Mouse (Mus musculus): ENCODE measurements around the gene Bbs4. TPM values are rescaled to one million over a fixed set of nuclear protein-coding genes. Genes with fewer than 3 reads are reported as not detected.
"Not testable (repeated sequence)": the region's sequence is repeated elsewhere in the genome, so short reads cannot be mapped to it uniquely, and the experiment has no call there.

The Bbs4 gene
- 0.41 and 0.63 TPM in 2 replicates for polyA plus RNA-seq (2012; rRNA removed)

GRCm38 (mm10) chr9:59353253-59353639, at the start of gene Bbs4:
Gene Bbs4 (minus strand): TSS chr9:59353508.
- TF ChIP-seq POLR2A (IDR thresholded peaks at IDR 0.05; ENCODE audit: low read depth, low read length), result peak; percentile 52
- no peak for TF ChIP-seq CTCF (IDR thresholded peaks at IDR 0.05; ENCODE audit: extremely low read depth, insufficient read length, insufficient replicate concordance, low read depth, low read length)
- WGBS, result under 1% methylated on average over 32 of the region's 32 CpGs
- no peaks in the 10 kb centered on the region for H3K4me1 ChIP-seq (ENCODE audit: control insufficient read depth, insufficient read depth, insufficient read length, low read length)

DNA sequence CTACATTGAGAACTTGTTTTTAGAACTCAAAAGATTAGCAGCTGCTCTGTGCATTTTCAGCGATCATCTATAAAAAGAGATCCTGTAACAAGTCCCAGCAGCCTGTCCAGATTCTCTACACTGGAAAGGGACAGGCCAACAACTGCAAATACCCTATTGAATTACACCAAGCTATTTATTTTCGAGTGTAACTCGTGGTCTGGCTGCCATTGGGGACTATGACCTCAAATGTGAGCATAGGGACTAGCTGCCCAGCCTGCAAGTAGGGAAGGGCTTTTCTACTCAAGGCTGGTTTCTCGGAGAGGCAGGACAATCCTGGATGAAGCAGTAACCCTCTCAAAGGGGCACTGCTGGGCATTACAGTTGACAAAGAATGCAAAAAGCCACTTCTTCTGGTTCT, 35.8 kb upstream of the Bbs4 start:
- no peak for TF ChIP-seq CTCF (IDR thresholded peaks at IDR 0.05; ENCODE audit: extremely low read depth, insufficient read length, insufficient replicate concordance, low read depth, low read length)
- TF ChIP-seq POLR2A (IDR thresholded peaks at IDR 0.05; ENCODE audit: low read depth, low read length), result no peak
- Histone ChIP-seq H3K4me1 (ENCODE audit: control insufficient read depth, insufficient read depth, insufficient read length, low read length) (0 out of 2 replicates have a peak, but pooled peaks cover 2% of the 10 kb centered on the region), H3K4me3 (ENCODE audit: low read depth, low read length) (no peak overlapping the region), H3K27me3 (ENCODE audit: control insufficient read depth, insufficient read depth, low read length) (no peaks in the 10 kb centered on the region), H3K36me3 (ENCODE audit: control insufficient read depth, insufficient read depth, low read length) (peaks cover 31% of the 10 kb centered on the region), H3K27ac (ENCODE audit: insufficient read depth, low read depth, low read length) (no peak overlapping the region)
- WGBS, result 71% methylated on average over 4 of the region's 4 CpGs

More at GRCm38 (mm10) chr9:59353253-59353639, at the start of gene Bbs4:
- no peaks in the 10 kb centered on the region for H3K27me3 ChIP-seq (ENCODE audit: control insufficient read depth, insufficient read depth, low read length)
- H3K27ac ChIP-seq (ENCODE audit: insufficient read depth, low read depth, low read length), result peak within 1 kb of the TSS; percentile 63
- no peaks in the 10 kb centered on the region for H3K36me3 ChIP-seq (ENCODE audit: control insufficient read depth, insufficient read depth, low read length)
- H3K4me3 ChIP-seq (ENCODE audit: low read depth, low read length), result peak within 1 kb of the TSS; percentile 88

DNA sequence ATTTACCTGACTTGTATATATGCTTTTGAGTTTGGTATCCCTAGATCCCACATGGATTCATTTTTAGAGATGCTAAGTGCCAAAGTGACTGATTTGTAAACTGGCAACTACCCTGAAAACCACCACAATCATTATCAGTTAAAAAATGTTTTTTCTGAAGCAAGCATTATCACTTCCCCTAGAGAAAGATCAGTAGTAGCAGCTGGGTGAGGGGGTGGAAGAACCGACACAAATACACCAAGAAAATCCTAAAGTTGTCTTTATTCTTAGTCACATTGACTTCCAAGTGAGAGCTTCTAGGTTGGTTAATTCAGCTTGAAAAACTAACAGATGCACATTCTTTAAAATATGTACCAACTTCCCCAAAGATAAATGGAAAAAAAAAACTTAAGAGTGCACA, 35.0 kb upstream of the Bbs4 start:
- no peak overlapping the region for H3K27ac ChIP-seq (ENCODE audit: insufficient read depth, low read depth, low read length)
- H3K4me1 ChIP-seq (ENCODE audit: control insufficient read depth, insufficient read depth, insufficient read length, low read length), result 0 out of 2 replicates have a peak, but pooled peaks cover 2% of the 10 kb centered on the region
- H3K4me3 ChIP-seq (ENCODE audit: low read depth, low read length), result no peak overlapping the region
- H3K36me3 ChIP-seq (ENCODE audit: control insufficient read depth, insufficient read depth, low read length), result peaks cover 25% of the 10 kb centered on the region
- 59% methylated on average over 1 of the region's 1 CpGs for WGBS
- no peaks in the 10 kb centered on the region for H3K27me3 ChIP-seq (ENCODE audit: control insufficient read depth, insufficient read depth, low read length)
- no peak for TF ChIP-seq POLR2A (IDR thresholded peaks at IDR 0.05; ENCODE audit: low read depth, low read length)
- no peak for TF ChIP-seq CTCF (IDR thresholded peaks at IDR 0.05; ENCODE audit: extremely low read depth, insufficient read length, insufficient replicate concordance, low read depth, low read length)

DNA sequence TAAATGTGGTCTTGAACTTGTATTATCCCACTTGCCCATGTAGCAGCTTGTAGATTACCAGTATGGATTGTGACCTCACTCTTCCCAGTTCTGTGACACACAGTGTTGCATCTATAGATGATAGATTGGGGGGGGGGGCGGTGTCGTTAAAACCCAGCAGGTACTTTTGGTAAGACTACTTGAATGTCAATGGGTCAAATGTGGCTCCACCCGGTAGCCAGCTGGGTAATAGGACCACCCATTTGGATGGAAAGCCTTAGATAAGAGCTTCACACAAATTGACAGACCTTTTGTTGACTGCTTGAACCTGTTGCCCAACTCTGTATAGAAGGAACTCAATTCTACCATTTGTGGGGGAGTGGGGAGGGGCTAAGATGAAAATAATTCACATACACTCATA, 34.2 kb upstream of the Bbs4 start:
- Histone ChIP-seq H3K27ac (ENCODE audit: insufficient read depth, low read depth, low read length) (no peak overlapping the region), H3K36me3 (ENCODE audit: control insufficient read depth, insufficient read depth, low read length) (peaks cover 18% of the 10 kb centered on the region), H3K4me1 (ENCODE audit: control insufficient read depth, insufficient read depth, insufficient read length, low read length) (0 out of 2 replicates have a peak, but pooled peaks cover 2% of the 10 kb centered on the region), H3K27me3 (ENCODE audit: control insufficient read depth, insufficient read depth, low read length) (no peaks in the 10 kb centered on the region), H3K4me3 (ENCODE audit: low read depth, low read length) (no peak overlapping the region)
- 70% methylated on average over 3 of the region's 3 CpGs for WGBS
- TF ChIP-seq CTCF (IDR thresholded peaks at IDR 0.05; ENCODE audit: extremely low read depth, insufficient read length, insufficient replicate concordance, low read depth, low read length) (no peak), POLR2A (IDR thresholded peaks at IDR 0.05; ENCODE audit: low read depth, low read length) (no peak)

- H3K27ac ChIP-seq (ENCODE audit: insufficient read depth, low read depth, low read length), result no peak overlapping the region
- no peaks in the 10 kb centered on the region for H3K27me3 ChIP-seq (ENCODE audit: control insufficient read depth, insufficient read depth, low read length)
- TF ChIP-seq POLR2A (IDR thresholded peaks at IDR 0.05; ENCODE audit: low read depth, low read length) (no peak), CTCF (IDR thresholded peaks at IDR 0.05; ENCODE audit: extremely low read depth, insufficient read length, insufficient replicate concordance, low read depth, low read length) (no peak)
- 85% methylated on average over 15 of the region's 15 CpGs for WGBS
- H3K36me3 ChIP-seq (ENCODE audit: control insufficient read depth, insufficient read depth, low read length), result no peaks in the 10 kb centered on the region
- no peak overlapping the region for H3K4me3 ChIP-seq (ENCODE audit: low read depth, low read length)
- H3K4me1 ChIP-seq (ENCODE audit: control insufficient read depth, insufficient read depth, insufficient read length, low read length), result no peaks in the 10 kb centered on the region
Measured at GRCm38 (mm10) chr9:59375626-59376025, 22.3 kb upstream of the Bbs4 start.

GRCm38 (mm10) chr9:59369646-59370045, 16.3 kb upstream of the Bbs4 start:
- H3K27ac ChIP-seq (ENCODE audit: insufficient read depth, low read depth, low read length), result no peak overlapping the region
- no peaks in the 10 kb centered on the region for H3K27me3 ChIP-seq (ENCODE audit: control insufficient read depth, insufficient read depth, low read length)
- WGBS, result 90% methylated on average over 9 of the region's 9 CpGs
- H3K4me3 ChIP-seq (ENCODE audit: low read depth, low read length), result no peak overlapping the region
- H3K4me1 ChIP-seq (ENCODE audit: control insufficient read depth, insufficient read depth, insufficient read length, low read length), result no peaks in the 10 kb centered on the region
- no peaks in the 10 kb centered on the region for H3K36me3 ChIP-seq (ENCODE audit: control insufficient read depth, insufficient read depth, low read length)
- TF ChIP-seq CTCF (IDR thresholded peaks at IDR 0.05; ENCODE audit: extremely low read depth, insufficient read length, insufficient replicate concordance, low read depth, low read length), result no peak
- no peak for TF ChIP-seq POLR2A (IDR thresholded peaks at IDR 0.05; ENCODE audit: low read depth, low read length)

DNA sequence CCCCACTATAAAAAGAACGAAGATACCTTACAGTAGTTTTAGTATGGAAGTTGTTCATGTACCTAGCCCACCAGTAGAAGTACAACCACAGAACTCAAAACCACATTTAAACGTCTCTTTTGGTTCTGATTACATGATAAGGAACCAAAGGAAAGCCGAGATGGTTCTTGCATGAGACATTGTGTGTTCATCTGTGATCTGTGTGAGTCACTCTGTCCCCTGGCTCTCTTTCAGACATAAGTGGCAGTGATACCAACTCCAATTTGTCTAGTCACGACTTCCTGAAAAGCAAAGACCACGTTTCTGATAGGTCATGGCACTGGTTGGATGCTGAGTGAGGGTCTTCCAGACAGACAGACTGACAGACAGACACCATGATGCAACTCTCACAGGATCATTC, 15.9 kb upstream of the Bbs4 start:
- no peaks in the 10 kb centered on the region for H3K4me1 ChIP-seq (ENCODE audit: control insufficient read depth, insufficient read depth, insufficient read length, low read length)
- WGBS, result 69% methylated on average over 5 of the region's 5 CpGs

DNA sequence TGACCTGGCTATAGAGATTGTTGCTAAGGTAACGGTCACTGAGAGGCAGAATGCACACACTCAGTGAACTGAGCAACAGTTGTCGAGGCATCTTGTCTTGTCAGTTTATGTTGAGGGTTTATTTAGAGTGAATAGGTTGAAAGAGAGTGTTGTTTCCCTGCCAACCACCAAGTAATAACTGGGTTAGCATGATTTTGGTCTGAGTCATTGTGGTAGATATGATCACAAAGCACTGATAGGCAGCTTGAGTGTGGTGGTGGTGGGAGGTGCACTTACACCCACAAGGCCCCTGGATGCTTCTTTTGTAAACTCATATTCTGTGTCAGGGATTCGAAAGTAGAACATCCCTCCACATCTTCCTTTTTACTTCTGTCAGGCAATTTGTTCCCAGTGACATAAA, 7.2 kb upstream of the Bbs4 start:
- H3K4me1 ChIP-seq (ENCODE audit: control insufficient read depth, insufficient read depth, insufficient read length, low read length); H3K27ac ChIP-seq (ENCODE audit: insufficient read depth, low read depth, low read length); H3K27me3 ChIP-seq (ENCODE audit: control insufficient read depth, insufficient read depth, low read length); H3K4me3 ChIP-seq (ENCODE audit: low read depth, low read length); H3K36me3 ChIP-seq (ENCODE audit: control insufficient read depth, insufficient read depth, low read length): not testable (repeated sequence)
- 50% methylated on average over 2 of the region's 3 CpGs for WGBS

More for the DNA sequence above, 15.9 kb upstream of the Bbs4 start:
- no peaks in the 10 kb centered on the region for H3K27me3 ChIP-seq (ENCODE audit: control insufficient read depth, insufficient read depth, low read length)
- H3K4me3 ChIP-seq (ENCODE audit: low read depth, low read length), result no peak overlapping the region
- no peaks in the 10 kb centered on the region for H3K36me3 ChIP-seq (ENCODE audit: control insufficient read depth, insufficient read depth, low read length)
- TF ChIP-seq CTCF (IDR thresholded peaks at IDR 0.05; ENCODE audit: extremely low read depth, insufficient read length, insufficient replicate concordance, low read depth, low read length), result no peak
- no peak for TF ChIP-seq POLR2A (IDR thresholded peaks at IDR 0.05; ENCODE audit: low read depth, low read length)
- H3K27ac ChIP-seq (ENCODE audit: insufficient read depth, low read depth, low read length), result no peak overlapping the region

DNA sequence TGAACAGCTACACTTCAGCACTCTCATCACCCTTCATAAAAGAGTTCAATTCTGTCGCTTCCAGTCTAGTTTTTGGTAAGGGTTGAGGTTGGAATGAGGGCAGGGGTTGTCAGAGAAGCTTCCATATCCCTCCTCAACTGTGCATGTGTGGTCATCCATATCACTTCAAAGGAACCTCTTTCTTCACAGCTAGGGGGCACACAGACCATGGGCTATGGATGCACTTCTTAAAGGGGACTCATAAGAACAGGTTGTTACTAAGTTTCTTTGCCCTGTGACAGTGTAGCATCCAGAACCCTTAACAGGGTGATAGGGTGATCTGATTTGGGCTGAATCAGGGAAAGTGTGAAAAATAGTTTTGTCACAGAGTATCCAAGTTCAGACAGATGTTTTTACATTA, 4.7 kb upstream of the Bbs4 start:
- 63% methylated on average over 1 of the region's 1 CpGs for whole genome bisulfite sequencing
- H3K4me1 ChIP-seq (ENCODE audit: control insufficient read depth, insufficient read depth, insufficient read length, low read length); H3K36me3 ChIP-seq (ENCODE audit: control insufficient read depth, insufficient read depth, low read length); H3K27me3 ChIP-seq (ENCODE audit: control insufficient read depth, insufficient read depth, low read length); H3K27ac ChIP-seq (ENCODE audit: insufficient read depth, low read depth, low read length); H3K4me3 ChIP-seq (ENCODE audit: low read depth, low read length): not testable (repeated sequence)
